Mouse (Mus musculus): ENCODE data around the gene Fcmr.

Gene Fcmr

GRCm38 (mm10) chr1:130864238-130864637, 1.2 kb upstream of the Fcmr start:
- DNase-seq = peak; percentile 53

- no peak for DNase-seq
These were observed 728 bp upstream of the Fcmr start for GRCm38 (mm10) chr1:130864741-130865140.

- DNase-seq = no peak
These were observed 7.4 kb downstream of the Fcmr start for GRCm38 (mm10) chr1:130872912-130873311.

- peak; percentile 31 for DNase-seq
These were observed 9.7 kb downstream of the Fcmr start for GRCm38 (mm10) chr1:130875139-130875538.

- DNase-seq = no peak
These were observed 10.4 kb downstream of the Fcmr start for GRCm38 (mm10) chr1:130875910-130876309.

GRCm38 (mm10) chr1:130876931-130877509, 11.6 kb downstream of the Fcmr start:
- DNase-seq = no peak

- no peak for DNase-seq
These were observed 12.6 kb downstream of the Fcmr start for GRCm38 (mm10) chr1:130877889-130878614.

- DNase-seq = no peak
These were observed 14.5 kb downstream of the Fcmr start for GRCm38 (mm10) chr1:130879927-130880326.

- DNase-seq = no peak
These were observed 17.7 kb downstream of the Fcmr start for GRCm38 (mm10) chr1:130883146-130883545.

GRCm38 (mm10) chr1:130887354-130887753, 21.9 kb downstream of the Fcmr start, which contains the start of gene Il24:
Gene Il24, minus strand, starts transcription at chr1:130887454.
- no peak for DNase-seq

GRCm38 (mm10) chr1:130892446-130892845, 27.0 kb downstream of the Fcmr start:
- DNase-seq = no peak

GRCm38 (mm10) chr1:130893329-130894040, 28.0 kb downstream of the Fcmr start:
- no peak for DNase-seq

- DNase-seq = no peak
These were observed 29.0 kb downstream of the Fcmr start for GRCm38 (mm10) chr1:130894468-130894867.

GRCm38 (mm10) chr1:130902505-130902904, 37.0 kb downstream of the Fcmr start:
- DNase-seq = no peak

- no peak for DNase-seq
These were observed 46.0 kb downstream of the Fcmr start, which contains the start of gene Il20 for GRCm38 (mm10) chr1:130911401-130912010. Gene Il20, minus strand, starts transcription at chr1:130911451.

GRCm38 (mm10) chr1:130918323-130918980, 53.0 kb downstream of the Fcmr start:
- no peak for DNase-seq

- no peak for DNase-seq
These were observed 61.0 kb downstream of the Fcmr start for GRCm38 (mm10) chr1:130926484-130926883.
